Mouse (Mus musculus) heart, postnatal 0 days (tissue): ENCODE measurements around the gene Arhgef40. TPM values are rescaled to one million over a fixed set of nuclear protein-coding genes. Genes with fewer than 3 reads are reported as not detected.

Source experiments
- ATAC-seq: fragments of 200-750 bp; cut with Nextera tagmentation; 2 replicates; pipeline ENCODE4 v1.8.0; 2017; ENCODE audit warnings: low read depth, moderate number of reproducible peaks, moderate library complexity; ENCODE audit not compliant: insufficient read depth
- DNase-seq: peaks from one replicate; pipeline ENCODE4 v3.0.0-alpha.2; 2016; ENCODE audit warnings: low spot score
- H3K27ac ChIP-seq: fragments of 300-500 bp; sonication (generic); 2 replicates; pipeline ENCODE4 v1.5.1; 2014; ENCODE audit warnings: low read depth, mild to moderate bottlenecking
- H3K27me3 ChIP-seq: fragments of 300-500 bp; sonication (generic); 2 replicates; pipeline ENCODE4 v1.6.1; 2014; ENCODE audit warnings: low read length, mixed read lengths; ENCODE audit not compliant: control insufficient read depth, insufficient read depth
- H3K36me3 ChIP-seq: fragments of 300-500 bp; sonication (generic); replicated peaks from 2 replicates; pipeline ENCODE4 v1.6.1; 2014; ENCODE audit warnings: low read length, mixed read lengths; ENCODE audit not compliant: control insufficient read depth, insufficient read depth
- H3K4me1 ChIP-seq: fragments of 300-500 bp; sonication (generic); 2 replicates; pipeline ENCODE4 v1.6.1; 2014; ENCODE audit warnings: antibody characterized with exemption; ENCODE audit not compliant: control insufficient read depth, insufficient read depth
- H3K4me2 ChIP-seq: fragments of 300-500 bp; sonication (generic); 2 replicates; pipeline ENCODE4 v1.6.1; 2014; ENCODE audit warnings: low read depth, mild to moderate bottlenecking, low read length, moderate library complexity
- H3K4me3 ChIP-seq: fragments of 300-500 bp; sonication (generic); 2 replicates; pipeline ENCODE4 v1.5.1; 2014; ENCODE audit warnings: low read depth, low read length
- H3K9ac ChIP-seq: fragments of 300-500 bp; sonication (generic); replicated peaks from 2 replicates; pipeline ENCODE4 v1.6.1; 2014; ENCODE audit warnings: low read depth, low read length, mixed read lengths
- H3K9me3 ChIP-seq: fragments of 300-500 bp; sonication (generic); replicated peaks from 2 replicates; pipeline ENCODE4 v1.6.1; 2016; ENCODE audit warnings: low read length; ENCODE audit not compliant: control insufficient read depth
- CTCF ChIP-seq: IDR thresholded peaks from 2 replicates; pipeline ENCODE4 v1.5.1; 2016; ENCODE audit warnings: antibody characterized with exemption, control low read depth, low read depth
- EP300 ChIP-seq: IDR thresholded peaks from 2 replicates; pipeline ENCODE4 v1.6.1; 2016; ENCODE audit warnings: antibody characterized with exemption, low read depth
- WGBS: fragments of 180-500 bp; shearing (Covaris S2); extraction: QIAGEN DNeasy Blood & Tissue Kit; methylation state at CpG from one replicate; pipeline ENCODE4 v1.1.7; 2014; 5-methylcytosine and 5-hydroxymethylcytosine counted together
- polyA plus RNA-seq: library from polyadenylated mRNA; unstranded; fragments of >200 nt; fragmentation: Nextera tagmentation; extraction: Ambion mirVana; gene quantifications from 2 replicates; pipeline ENCODE4 v1.2.1, GENCODE M21; 2015
- total RNA-seq: library from RNA; depleted of rRNA; stranded (reverse); fragments of >200 nt; gene quantifications from 2 replicates; pipeline ENCODE4 v1.2.3, GENCODE M21; 2014; ENCODE audit warnings: low replicate concordance

The Arhgef40 gene
- total and polyA plus RNA-seq, 2 experiments from 2014 or later = 26.9 to 36.4 TPM

- Histone ChIP-seq H3K9ac (no peak overlapping the region), H3K27ac (no peak overlapping the region), H3K4me3 (no peak overlapping the region), H3K4me1 (no peaks in the 10 kb centered on the region), H3K9me3 (no peaks in the 10 kb centered on the region), H3K4me2 (no peak overlapping the region), H3K36me3 (peaks cover 91% of the 10 kb centered on the region), H3K27me3 (no peaks in the 10 kb centered on the region)
- ATAC-seq (no peak), DNase-seq (no peak)
- no peak for TF ChIP-seq EP300
- no peak for TF ChIP-seq CTCF
- 86% methylated on average over 4 of the region's 4 CpGs for WGBS
These were observed 9.9 kb downstream of the Arhgef40 start for GRCm38 (mm10) chr14:51994453-51994852.

DNA sequence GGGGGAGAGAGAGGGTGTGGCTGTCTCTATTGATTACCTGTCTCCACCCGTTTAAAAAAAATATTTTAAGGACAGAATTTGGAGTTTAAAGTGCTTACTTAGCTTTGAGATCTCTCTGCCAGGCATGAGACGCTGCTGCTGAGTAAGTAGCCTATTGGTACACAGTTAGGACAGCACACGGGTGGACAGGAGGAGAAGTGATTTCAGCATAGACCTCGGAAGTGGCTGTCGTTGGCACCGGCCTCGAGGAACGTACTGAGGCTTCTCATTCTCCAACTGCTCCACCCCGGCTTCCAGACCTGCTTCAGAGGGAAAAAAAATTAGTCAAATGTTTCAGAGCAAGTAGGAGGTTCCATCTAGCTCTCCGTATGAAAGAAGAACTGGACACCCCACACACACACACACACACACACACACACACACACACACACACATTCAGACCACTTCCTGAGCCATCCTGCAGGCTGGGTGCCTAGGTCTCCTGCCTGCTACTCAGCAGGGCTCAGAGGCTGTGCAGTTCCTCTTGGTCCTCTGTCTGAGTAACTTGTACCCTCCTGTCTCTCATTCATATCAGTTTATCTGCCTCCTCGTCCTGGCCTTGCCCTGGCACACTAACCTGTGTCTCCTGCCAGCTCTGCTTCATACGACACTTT, 10.8 kb downstream of the Arhgef40 start:
- Histone ChIP-seq H3K27me3 (no peaks in the 10 kb centered on the region), H3K27ac (no peak overlapping the region), H3K36me3 (peaks cover 91% of the 10 kb centered on the region), H3K9ac (no peak overlapping the region), H3K4me2 (no peak overlapping the region), H3K4me3 (no peak overlapping the region), H3K4me1 (no peaks in the 10 kb centered on the region), H3K9me3 (no peaks in the 10 kb centered on the region)
- WGBS = 75% methylated on average over 12 of the region's 12 CpGs
- no peak for TF ChIP-seq CTCF
- no peak for TF ChIP-seq EP300
- ATAC-seq (no peak), DNase-seq (no peak)

GRCm38 (mm10) chr14:51996231-51996841, 11.8 kb downstream of the Arhgef40 start:
- H3K4me2 ChIP-seq = no peak overlapping the region
- no peaks in the 10 kb centered on the region for H3K9me3 ChIP-seq
- no peak overlapping the region for H3K9ac ChIP-seq
- no peaks in the 10 kb centered on the region for H3K4me1 ChIP-seq
- no peak overlapping the region for H3K4me3 ChIP-seq
- WGBS = 86% methylated on average over 13 of the region's 13 CpGs
- peaks cover 85% of the 10 kb centered on the region for H3K36me3 ChIP-seq
- no peaks in the 10 kb centered on the region for H3K27me3 ChIP-seq
- peak; percentile 17 for DNase-seq
- peak; percentile 45 for TF ChIP-seq CTCF
- TF ChIP-seq EP300 = no peak
- ATAC-seq = no peak
- no peak overlapping the region for H3K27ac ChIP-seq

- Histone ChIP-seq H3K36me3 (peaks cover 83% of the 10 kb centered on the region), H3K9me3 (no peaks in the 10 kb centered on the region), H3K4me2 (no peak overlapping the region), H3K9ac (no peak overlapping the region), H3K27ac (no peak overlapping the region), H3K27me3 (no peaks in the 10 kb centered on the region), H3K4me3 (no peak overlapping the region), H3K4me1 (no peaks in the 10 kb centered on the region)
- DNase-seq (no peak), ATAC-seq (peak; percentile 45; the same call in 1 of the 2 replicates)
- TF ChIP-seq EP300 (no peak), CTCF (no peak)
- WGBS = 50% methylated on average over 17 of the region's 17 CpGs
These were observed 12.3 kb downstream of the Arhgef40 start for GRCm38 (mm10) chr14:51996866-51997265.

DNA sequence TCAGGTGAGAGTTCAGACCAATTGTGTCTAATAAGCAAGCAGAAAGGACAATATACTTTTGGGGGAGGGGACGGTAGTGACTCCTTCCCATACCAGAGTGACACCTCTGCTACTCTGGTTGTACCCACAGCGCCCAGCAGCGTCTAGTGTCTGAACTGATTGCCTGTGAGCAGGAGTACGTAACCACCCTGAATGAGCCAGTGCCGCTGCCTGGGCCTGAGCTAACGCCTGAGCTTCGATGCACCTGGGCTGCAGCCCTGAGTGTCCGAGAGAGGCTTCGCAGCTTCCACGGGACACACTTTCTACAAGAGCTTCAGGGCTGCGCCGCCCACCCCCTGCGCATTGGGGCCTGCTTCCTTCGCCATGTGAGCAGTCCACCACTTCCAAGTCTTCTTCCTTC, 13.0 kb downstream of the Arhgef40 start:
- 90% methylated on average over 14 of the region's 14 CpGs for WGBS
- H3K9ac ChIP-seq = no peak overlapping the region
- H3K4me3 ChIP-seq = no peak overlapping the region
- peaks cover 83% of the 10 kb centered on the region for H3K36me3 ChIP-seq
- no peaks in the 10 kb centered on the region for H3K27me3 ChIP-seq
- no peak for TF ChIP-seq CTCF
- no peak for TF ChIP-seq EP300
- no peak overlapping the region for H3K27ac ChIP-seq
- H3K4me2 ChIP-seq = no peak overlapping the region
- no peaks in the 10 kb centered on the region for H3K4me1 ChIP-seq
- DNase-seq (no peak), ATAC-seq (no peak)
- H3K9me3 ChIP-seq = no peaks in the 10 kb centered on the region
